Mouse (Mus musculus) MEL (cell line): ENCODE measurements around the gene Cdh16. TPM values are rescaled to one million over a fixed set of nuclear protein-coding genes. Genes with fewer than 3 reads are reported as not detected.

Source experiments
- DNase-seq: peaks from one replicate; pipeline ENCODE4 v3.0.0; 2011; ENCODE audit warnings: low read depth, low spot score
- H3K27ac ChIP-seq: 2 replicates; pipeline ENCODE4 v1.5.1; 2012; ENCODE audit warnings: low read depth, mild to moderate bottlenecking, control low read depth, low read length, moderate library complexity; ENCODE audit not compliant: control insufficient read depth
- H3K27me3 ChIP-seq, 2 experiments: fragments of 150-350 bp in 1 of 2; sonication (generic) in 1 of 2; 2 replicates each; pipeline ENCODE4 v1.6.1; 2012; ENCODE audit warnings: low read length in 2 of 2, mild to moderate bottlenecking in 2 of 2, improper control_type of control experiment in 1 of 2, moderate library complexity in 1 of 2; ENCODE audit not compliant: insufficient read depth in 2 of 2, control insufficient read depth in 1 of 2
- H3K36me3 ChIP-seq, 2 experiments: 2 replicates each; pipeline ENCODE4 v1.6.1; 2012 to 2014; ENCODE audit warnings: low read length in 2 of 2, improper control_type of control experiment in 1 of 2, inconsistent platforms in 1 of 2, mild to moderate bottlenecking in 1 of 2; ENCODE audit not compliant: insufficient read depth in 2 of 2, control insufficient read depth in 1 of 2
- H3K4me1 ChIP-seq, 2 experiments: fragments of 150-350 bp in 1 of 2; sonication (generic) in 1 of 2; 2 replicates each; pipeline ENCODE4 v1.6.1; 2012; ENCODE audit warnings: low read length in 2 of 2, improper control_type of control experiment in 1 of 2, mild to moderate bottlenecking in 1 of 2; ENCODE audit not compliant: insufficient read depth in 2 of 2, control insufficient read depth in 1 of 2
- H3K4me3 ChIP-seq, 2 experiments: fragments of 150-350 bp in 1 of 2; sonication (generic) in 1 of 2; 2 replicates each; pipeline ENCODE4 v1.5.1; 2012; ENCODE audit warnings: low read depth in 2 of 2, low read length in 2 of 2, mild to moderate bottlenecking in 2 of 2, moderate library complexity in 2 of 2, control low read depth in 1 of 2, improper control_type of control experiment in 1 of 2; ENCODE audit not compliant: control insufficient read depth in 1 of 2, insufficient read depth in 1 of 2
- H3K79me2 ChIP-seq: 2 replicates; pipeline ENCODE4 v1.6.1; 2012; ENCODE audit warnings: mild to moderate bottlenecking, low read length, moderate library complexity; ENCODE audit not compliant: control insufficient read depth, poor library complexity, insufficient read depth
- H3K9ac ChIP-seq: 2 replicates; pipeline ENCODE4 v1.6.1; 2012; ENCODE audit warnings: low read depth, mild to moderate bottlenecking, control low read depth, low read length, moderate library complexity; ENCODE audit not compliant: control insufficient read depth, poor library complexity, severe bottlenecking
- H3K9me3 ChIP-seq: fragments of 150-350 bp; sonication (generic); replicated peaks from 2 replicates; pipeline ENCODE4 v1.6.1; 2012; ENCODE audit warnings: mild to moderate bottlenecking, low read length, improper control_type of control experiment, moderate library complexity; ENCODE audit not compliant: insufficient read depth
- BHLHE40 ChIP-seq: IDR thresholded peaks from 2 replicates; pipeline ENCODE4 v1.6.1; 2012; ENCODE audit warnings: low read depth, mild to moderate bottlenecking, inconsistent platforms, low read length, improper control_type of control experiment, borderline replicate concordance
- CHD1 ChIP-seq: IDR thresholded peaks from 2 replicates; pipeline ENCODE4 v1.6.1; 2012; ENCODE audit warnings: low read depth, mild to moderate bottlenecking, inconsistent platforms, low read length, improper control_type of control experiment
- CTCF ChIP-seq, 3 experiments: IDR thresholded peaks in 2 of 3; conservative IDR thresholded peaks in 1 of 3; 2 replicates each; pipeline ENCODE4 v1.5.1; 2011 to 2012; ENCODE audit warnings: low read length in 3 of 3, low read depth in 2 of 3, mild to moderate bottlenecking in 2 of 3, improper control_type of control experiment in 1 of 3, inconsistent platforms in 1 of 3, mixed read lengths in 1 of 3, moderate library complexity in 1 of 3; ENCODE audit not compliant: control insufficient read depth in 1 of 3, insufficient read depth in 1 of 3, poor library complexity in 1 of 3, severe bottlenecking in 1 of 3
- ETS1 ChIP-seq: IDR thresholded peaks from 2 replicates; pipeline ENCODE4 v1.6.1; 2012; ENCODE audit warnings: low read depth, mild to moderate bottlenecking, inconsistent platforms, low read length, improper control_type of control experiment, moderate library complexity
- GABPA ChIP-seq: IDR thresholded peaks from 2 replicates; pipeline ENCODE4 v1.6.1; 2012; ENCODE audit warnings: low read depth, mild to moderate bottlenecking, inconsistent platforms, low read length, improper control_type of control experiment, moderate library complexity
- GATA1 ChIP-seq: IDR thresholded peaks from 2 replicates; pipeline ENCODE4 v1.6.1; 2011; ENCODE audit warnings: low read depth, low read length, improper control_type of control experiment
- JUND ChIP-seq: IDR thresholded peaks from 2 replicates; pipeline ENCODE4 v1.6.1; 2011; ENCODE audit warnings: low read depth, mild to moderate bottlenecking, improper control_type of control experiment, low read length
- MAFK ChIP-seq: IDR thresholded peaks from 2 replicates; pipeline ENCODE4 v1.6.1; 2011; ENCODE audit warnings: low read depth, mild to moderate bottlenecking, low read length, improper control_type of control experiment, borderline replicate concordance
- MXI1 ChIP-seq: IDR thresholded peaks from 2 replicates; pipeline ENCODE4 v1.6.1; 2011; ENCODE audit warnings: mild to moderate bottlenecking, low read depth, low read length, improper control_type of control experiment
- MYB ChIP-seq: IDR thresholded peaks from 2 replicates; pipeline ENCODE4 v1.6.1; 2011; ENCODE audit warnings: mild to moderate bottlenecking, low read depth, low read length, improper control_type of control experiment
- MYC ChIP-seq: IDR thresholded peaks from 2 replicates; pipeline ENCODE4 v1.6.1; 2011; ENCODE audit warnings: low read depth, mild to moderate bottlenecking, low read length, improper control_type of control experiment, moderate library complexity
- NELFE ChIP-seq: IDR thresholded peaks from 2 replicates; pipeline ENCODE4 v1.6.1; 2011; ENCODE audit warnings: low read depth, low read length, improper control_type of control experiment
- NRF1 ChIP-seq: IDR thresholded peaks from 2 replicates; pipeline ENCODE4 v1.6.1; 2014; ENCODE audit warnings: low read depth, mild to moderate bottlenecking, inconsistent platforms, low read length, improper control_type of control experiment, moderate library complexity; ENCODE audit not compliant: poor library complexity, insufficient read depth, severe bottlenecking
- POLR2A ChIP-seq, 2 experiments: IDR thresholded peaks; 2 replicates each; pipeline ENCODE4 v1.6.1; 2011 to 2012; ENCODE audit warnings: low read length in 2 of 2, mild to moderate bottlenecking in 2 of 2, control low read depth in 1 of 2, improper control_type of control experiment in 1 of 2, low read depth in 1 of 2, moderate library complexity in 1 of 2; ENCODE audit not compliant: control insufficient read depth in 1 of 2, insufficient read depth in 1 of 2, poor library complexity in 1 of 2
- POLR2AphosphoS2 ChIP-seq: IDR thresholded peaks from 2 replicates; pipeline ENCODE4 v1.6.1; 2011; ENCODE audit warnings: low read length, improper control_type of control experiment
- POLR2AphosphoS5 ChIP-seq: IDR thresholded peaks from 2 replicates; pipeline ENCODE4 v1.6.1; 2012; ENCODE audit warnings: low read depth, borderline replicate concordance, mild to moderate bottlenecking, inconsistent platforms, low read length, moderate library complexity, mixed read lengths
- SMC3 ChIP-seq: IDR thresholded peaks from 2 replicates; pipeline ENCODE4 v1.6.1; 2011; ENCODE audit warnings: low read depth, low read length, improper control_type of control experiment
- TAL1 ChIP-seq: IDR thresholded peaks from 2 replicates; pipeline ENCODE4 v1.6.1; 2012; ENCODE audit warnings: mild to moderate bottlenecking, inconsistent platforms, low read length, moderate library complexity, mixed read lengths
- TBP ChIP-seq: IDR thresholded peaks from 2 replicates; pipeline ENCODE4 v1.8.0; 2011; ENCODE audit warnings: low read depth, low read length, improper control_type of control experiment
- USF1 ChIP-seq: IDR thresholded peaks from 2 replicates; pipeline ENCODE4 v1.6.1; 2014; ENCODE audit warnings: low read depth, mild to moderate bottlenecking, inconsistent platforms, low read length, improper control_type of control experiment, moderate library complexity
- ZKSCAN1 ChIP-seq: IDR thresholded peaks from 2 replicates; pipeline ENCODE4 v1.6.1; 2012; ENCODE audit warnings: low read depth, mild to moderate bottlenecking, inconsistent platforms, low read length, improper control_type of control experiment, moderate library complexity
- ZNF384 ChIP-seq: IDR thresholded peaks from 2 replicates; pipeline ENCODE4 v1.6.1; 2012; ENCODE audit warnings: low read depth, mild to moderate bottlenecking, inconsistent platforms, low read length, improper control_type of control experiment
- polyA plus RNA-seq, 2 experiments: library from polyadenylated mRNA; stranded (reverse) in 1 of 2; unstranded in 1 of 2; fragments of >175 nt in 1 of 2; fragments of >200 nt in 1 of 2; gene quantifications; 2 replicates each; pipeline versions ENCODE4 v1.2.1 to v1.2.4; 2012; ENCODE audit warnings: low replicate concordance in 2 of 2, low read depth in 1 of 2; ENCODE audit not compliant: insufficient read length in 2 of 2, insufficient read depth in 1 of 2, missing spikeins in 1 of 2
- total RNA-seq: library from RNA; depleted of rRNA; stranded (reverse); fragments of 300-350 nt; gene quantifications from 2 replicates; pipeline ENCODE4 v1.2.3, GENCODE M21; 2012

The Cdh16 gene
- total and polyA plus RNA-seq, 3 experiments, result 0.45 TPM; not detected in 2

- no peak for TF ChIP-seq TBP
- no peak for TF ChIP-seq NRF1
- no peak for TF ChIP-seq MYB
- no peak for TF ChIP-seq MXI1
- no peak for TF ChIP-seq MAFK
- no peak for TF ChIP-seq SMC3
- no peak for TF ChIP-seq ZKSCAN1
- TF ChIP-seq BHLHE40, result no peak
- no peak for TF ChIP-seq JUND
- TF ChIP-seq ZNF384, result no peak
- 0 out of 4 replicates have a peak, but pooled peaks cover 0 to 9% of the 10 kb centered on the region in 2 experiments for H3K4me1 ChIP-seq
- no peak for DNase-seq
- H3K36me3 ChIP-seq, result no peaks in the 10 kb centered on the region
- no peaks in the 10 kb centered on the region for H3K27me3 ChIP-seq
- no peaks in the 10 kb centered on the region for H3K79me2 ChIP-seq
- no peaks in the 10 kb centered on the region for H3K9me3 ChIP-seq
- no peak overlapping the region for H3K27ac ChIP-seq
- H3K4me3 ChIP-seq, result no peak overlapping the region
- H3K9ac ChIP-seq, result no peak overlapping the region
These were observed 13.9 kb downstream of the Cdh16 start for GRCm38 (mm10) chr8:104610185-104610766.

GRCm38 (mm10) chr8:104609222-104609621 lies 15.0 kb downstream of the Cdh16 start:
- TF ChIP-seq NELFE (no peak), TAL1 (no peak), JUND (no peak), MYC (no peak), ZKSCAN1 (no peak), GABPA (no peak), POLR2AphosphoS2 (no peak), ZNF384 (no peak), POLR2AphosphoS5 (no peak), SMC3 (no peak), USF1 (no peak), CTCF (IDR thresholded peaks at IDR 0.05 in 2 of 3, conservative IDR thresholded peaks at IDR 0.05 in 1 of 3; ENCODE audit: control insufficient read depth in 1 of 3, insufficient read depth in 1 of 3, low read depth in 2 of 3, low read length in 3 of 3, poor library complexity in 1 of 3, severe bottlenecking in 1 of 3) (no peak), POLR2A (IDR thresholded peaks at IDR 0.05; ENCODE audit: control insufficient read depth in 1 of 2, insufficient read depth in 1 of 2, low read depth in 1 of 2, low read length in 2 of 2, poor library complexity in 1 of 2) (no peak), TBP (no peak), ETS1 (no peak), GATA1 (no peak), NRF1 (no peak), CHD1 (no peak)
- no peaks in the 10 kb centered on the region for H3K27me3 ChIP-seq
- DNase-seq, result no peak
- H3K4me3 ChIP-seq, result no peak overlapping the region
- H3K36me3 ChIP-seq, result no peaks in the 10 kb centered on the region
- H3K27ac ChIP-seq, result no peak overlapping the region
- H3K9ac ChIP-seq, result no peak overlapping the region
- no peaks in the 10 kb centered on the region for H3K79me2 ChIP-seq
- 0 out of 4 replicates have a peak, but pooled peaks cover 0 to 9% of the 10 kb centered on the region in 2 experiments for H3K4me1 ChIP-seq
- H3K9me3 ChIP-seq, result no peaks in the 10 kb centered on the region
